Mouse (Mus musculus) NIH3T3 (cell line): ENCODE measurements around the gene Dcaf12l2.

Experiments
- DNase-seq: peaks from one replicate; pipeline ENCODE4 v3.0.0-alpha.2; 2012; ENCODE audit warnings: low read depth

Gene Dcaf12l2

DNA sequence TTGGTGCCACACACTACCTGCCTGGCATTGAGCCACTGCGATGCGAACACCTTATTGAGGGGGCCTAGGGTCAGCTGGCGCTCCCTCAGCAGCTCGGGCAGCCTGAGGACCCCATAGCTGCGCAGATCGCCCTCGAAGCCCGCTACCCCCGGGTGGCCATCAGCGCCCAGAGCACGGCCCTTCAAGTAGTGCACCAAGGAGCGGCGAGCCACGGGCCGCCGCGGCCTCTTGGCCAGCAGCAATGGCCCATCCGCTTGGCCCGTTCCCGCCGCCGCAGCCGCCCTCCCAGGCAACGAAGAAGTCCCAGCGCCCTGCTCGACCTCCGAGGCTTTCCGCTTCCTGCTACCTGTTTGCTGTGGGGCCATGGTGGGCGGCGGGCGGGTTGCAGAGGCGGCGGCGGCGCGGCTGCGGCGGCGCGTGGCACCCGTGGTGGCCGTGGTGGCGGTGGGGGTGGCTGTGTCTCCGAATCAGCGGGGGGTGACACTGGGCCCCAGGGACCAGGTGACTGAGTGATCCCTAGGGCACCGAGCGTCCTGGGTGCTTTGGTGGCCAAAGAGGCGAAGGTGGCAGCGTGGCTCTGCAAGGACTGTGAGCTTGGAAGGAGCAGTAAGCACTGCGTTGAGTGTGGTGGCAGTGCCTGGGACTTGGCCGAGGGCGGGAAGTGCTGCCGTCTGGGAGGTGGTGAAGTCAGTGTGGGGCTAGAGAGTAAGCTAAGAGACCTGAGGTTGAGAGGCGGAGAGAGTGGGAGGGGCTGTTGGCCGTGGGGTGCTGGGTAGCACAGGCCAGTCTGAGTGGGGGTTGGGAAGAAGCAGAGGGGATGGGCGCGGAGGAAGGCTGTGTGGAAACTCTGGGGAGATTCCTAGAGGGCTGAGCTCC lies at the start of gene Dcaf12l2:
Dcaf12l2 (minus strand) TSS at position 697 of the 876 bp plus-strand sequence.
- DNase-seq, result no peak

- DNase-seq, result no peak
These were observed 879 bp downstream of the Dcaf12l2 start for GRCm38 (mm10) chrX:44367280-44367645.
